Mouse (Mus musculus) MEL (cell line): ENCODE data around the gene 4933407L21Rik. TPM values are rescaled to one million over a fixed set of nuclear protein-coding genes. Genes with fewer than 3 reads are reported as not detected.

ENCODE experiments used
- DNase-seq: peaks from one replicate; pipeline ENCODE4 v3.0.0; 2011; ENCODE audit warnings: low read depth, low spot score
- H3K27ac ChIP-seq: 2 replicates; pipeline ENCODE4 v1.5.1; 2012; ENCODE audit warnings: low read depth, mild to moderate bottlenecking, control low read depth, low read length, moderate library complexity; ENCODE audit not compliant: control insufficient read depth
- H3K27me3 ChIP-seq, 2 experiments: fragments of 150-350 bp in 1 of 2; sonication (generic) in 1 of 2; 2 replicates each; pipeline ENCODE4 v1.6.1; 2012; ENCODE audit warnings: low read length in 2 of 2, mild to moderate bottlenecking in 2 of 2, improper control_type of control experiment in 1 of 2, moderate library complexity in 1 of 2; ENCODE audit not compliant: insufficient read depth in 2 of 2, control insufficient read depth in 1 of 2
- H3K36me3 ChIP-seq, 2 experiments: 2 replicates each; pipeline ENCODE4 v1.6.1; 2012 to 2014; ENCODE audit warnings: low read length in 2 of 2, improper control_type of control experiment in 1 of 2, inconsistent platforms in 1 of 2, mild to moderate bottlenecking in 1 of 2; ENCODE audit not compliant: insufficient read depth in 2 of 2, control insufficient read depth in 1 of 2
- H3K4me1 ChIP-seq, 2 experiments: fragments of 150-350 bp in 1 of 2; sonication (generic) in 1 of 2; 2 replicates each; pipeline ENCODE4 v1.6.1; 2012; ENCODE audit warnings: low read length in 2 of 2, improper control_type of control experiment in 1 of 2, mild to moderate bottlenecking in 1 of 2; ENCODE audit not compliant: insufficient read depth in 2 of 2, control insufficient read depth in 1 of 2
- H3K4me3 ChIP-seq, 2 experiments: fragments of 150-350 bp in 1 of 2; sonication (generic) in 1 of 2; 2 replicates each; pipeline ENCODE4 v1.5.1; 2012; ENCODE audit warnings: low read depth in 2 of 2, low read length in 2 of 2, mild to moderate bottlenecking in 2 of 2, moderate library complexity in 2 of 2, control low read depth in 1 of 2, improper control_type of control experiment in 1 of 2; ENCODE audit not compliant: control insufficient read depth in 1 of 2, insufficient read depth in 1 of 2
- H3K79me2 ChIP-seq: 2 replicates; pipeline ENCODE4 v1.6.1; 2012; ENCODE audit warnings: mild to moderate bottlenecking, low read length, moderate library complexity; ENCODE audit not compliant: control insufficient read depth, poor library complexity, insufficient read depth
- H3K9ac ChIP-seq: 2 replicates; pipeline ENCODE4 v1.6.1; 2012; ENCODE audit warnings: low read depth, mild to moderate bottlenecking, control low read depth, low read length, moderate library complexity; ENCODE audit not compliant: control insufficient read depth, poor library complexity, severe bottlenecking
- H3K9me3 ChIP-seq: fragments of 150-350 bp; sonication (generic); replicated peaks from 2 replicates; pipeline ENCODE4 v1.6.1; 2012; ENCODE audit warnings: mild to moderate bottlenecking, low read length, improper control_type of control experiment, moderate library complexity; ENCODE audit not compliant: insufficient read depth
- CHD2 ChIP-seq: IDR thresholded peaks from 2 replicates; pipeline ENCODE4 v1.6.1; 2011; ENCODE audit warnings: low read length, improper control_type of control experiment
- E2F4 ChIP-seq: IDR thresholded peaks from 2 replicates; pipeline ENCODE4 v1.6.1; 2011; ENCODE audit warnings: low read depth, low read length, improper control_type of control experiment, borderline replicate concordance
- ELF1 ChIP-seq: IDR thresholded peaks from 2 replicates; pipeline ENCODE4 v1.6.1; 2014; ENCODE audit warnings: low read depth, mild to moderate bottlenecking, inconsistent platforms, low read length, improper control_type of control experiment, moderate library complexity
- ETS1 ChIP-seq: IDR thresholded peaks from 2 replicates; pipeline ENCODE4 v1.6.1; 2012; ENCODE audit warnings: low read depth, mild to moderate bottlenecking, inconsistent platforms, low read length, improper control_type of control experiment, moderate library complexity
- GABPA ChIP-seq: IDR thresholded peaks from 2 replicates; pipeline ENCODE4 v1.6.1; 2012; ENCODE audit warnings: low read depth, mild to moderate bottlenecking, inconsistent platforms, low read length, improper control_type of control experiment, moderate library complexity
- GATA1 ChIP-seq: IDR thresholded peaks from 2 replicates; pipeline ENCODE4 v1.6.1; 2011; ENCODE audit warnings: low read depth, low read length, improper control_type of control experiment
- HCFC1 ChIP-seq: IDR thresholded peaks from 2 replicates; pipeline ENCODE4 v1.6.1; 2012; ENCODE audit warnings: low read depth, mild to moderate bottlenecking, inconsistent platforms, low read length, improper control_type of control experiment, moderate library complexity
- JUND ChIP-seq: IDR thresholded peaks from 2 replicates; pipeline ENCODE4 v1.6.1; 2011; ENCODE audit warnings: low read depth, mild to moderate bottlenecking, improper control_type of control experiment, low read length
- MAFK ChIP-seq: IDR thresholded peaks from 2 replicates; pipeline ENCODE4 v1.6.1; 2011; ENCODE audit warnings: low read depth, mild to moderate bottlenecking, low read length, improper control_type of control experiment, borderline replicate concordance
- MAZ ChIP-seq: IDR thresholded peaks from 2 replicates; pipeline ENCODE4 v1.6.1; 2012; ENCODE audit warnings: low read depth, mild to moderate bottlenecking, inconsistent platforms, low read length, improper control_type of control experiment
- MXI1 ChIP-seq: IDR thresholded peaks from 2 replicates; pipeline ENCODE4 v1.6.1; 2011; ENCODE audit warnings: mild to moderate bottlenecking, low read depth, low read length, improper control_type of control experiment
- NRF1 ChIP-seq: IDR thresholded peaks from 2 replicates; pipeline ENCODE4 v1.6.1; 2014; ENCODE audit warnings: low read depth, mild to moderate bottlenecking, inconsistent platforms, low read length, improper control_type of control experiment, moderate library complexity; ENCODE audit not compliant: poor library complexity, insufficient read depth, severe bottlenecking
- POLR2A ChIP-seq, 2 experiments: IDR thresholded peaks; 2 replicates each; pipeline ENCODE4 v1.6.1; 2011 to 2012; ENCODE audit warnings: low read length in 2 of 2, mild to moderate bottlenecking in 2 of 2, control low read depth in 1 of 2, improper control_type of control experiment in 1 of 2, low read depth in 1 of 2, moderate library complexity in 1 of 2; ENCODE audit not compliant: control insufficient read depth in 1 of 2, insufficient read depth in 1 of 2, poor library complexity in 1 of 2
- POLR2AphosphoS2 ChIP-seq: IDR thresholded peaks from 2 replicates; pipeline ENCODE4 v1.6.1; 2011; ENCODE audit warnings: low read length, improper control_type of control experiment
- RCOR1 ChIP-seq: IDR thresholded peaks from 2 replicates; pipeline ENCODE4 v1.6.1; 2012; ENCODE audit warnings: low read depth, mild to moderate bottlenecking, inconsistent platforms, low read length, improper control_type of control experiment
- SIN3A ChIP-seq: IDR thresholded peaks from 2 replicates; pipeline ENCODE4 v1.6.1; 2012; ENCODE audit warnings: low read length, improper control_type of control experiment, inconsistent platforms
- TCF12 ChIP-seq: IDR thresholded peaks from 2 replicates; pipeline ENCODE4 v1.6.1; 2014; ENCODE audit warnings: low read depth, mild to moderate bottlenecking, inconsistent platforms, low read length, improper control_type of control experiment, moderate library complexity
- USF1 ChIP-seq: IDR thresholded peaks from 2 replicates; pipeline ENCODE4 v1.6.1; 2014; ENCODE audit warnings: low read depth, mild to moderate bottlenecking, inconsistent platforms, low read length, improper control_type of control experiment, moderate library complexity
- ZC3H11A ChIP-seq: IDR thresholded peaks from 2 replicates; pipeline ENCODE4 v1.6.1; 2012; ENCODE audit warnings: low read depth, mild to moderate bottlenecking, inconsistent platforms, low read length, improper control_type of control experiment
- ZNF384 ChIP-seq: IDR thresholded peaks from 2 replicates; pipeline ENCODE4 v1.6.1; 2012; ENCODE audit warnings: low read depth, mild to moderate bottlenecking, inconsistent platforms, low read length, improper control_type of control experiment
- polyA plus RNA-seq, 2 experiments: library from polyadenylated mRNA; stranded (reverse) in 1 of 2; unstranded in 1 of 2; fragments of >175 nt in 1 of 2; fragments of >200 nt in 1 of 2; gene quantifications; 2 replicates each; pipeline versions ENCODE4 v1.2.1 to v1.2.4; 2012; ENCODE audit warnings: low replicate concordance in 2 of 2, low read depth in 1 of 2; ENCODE audit not compliant: insufficient read length in 2 of 2, insufficient read depth in 1 of 2, missing spikeins in 1 of 2
- total RNA-seq: library from RNA; depleted of rRNA; stranded (reverse); fragments of 300-350 nt; gene quantifications from 2 replicates; pipeline ENCODE4 v1.2.3, GENCODE M21; 2012

4933407L21Rik gene
- total and polyA plus RNA-seq, 3 experiments: not detected

- Histone ChIP-seq H3K79me2 (no peaks in the 10 kb centered on the region), H3K36me3 (no peaks in the 10 kb centered on the region), H3K4me3 (no peak overlapping the region), H3K27ac (no peak overlapping the region), H3K9me3 (no peaks in the 10 kb centered on the region), H3K4me1 (no peaks in the 10 kb centered on the region), H3K27me3 (peaks cover 2 to 6% of the 10 kb centered on the region in 2 experiments; a peak in 3 of 4 replicates), H3K9ac (no peak overlapping the region)
- DNase-seq: no peak
- TF ChIP-seq MAZ (no peak), MAFK (no peak), ZC3H11A (no peak), ELF1 (no peak), ETS1 (no peak), SIN3A (no peak), E2F4 (no peak), GABPA (no peak), NRF1 (no peak), POLR2AphosphoS2 (no peak), ZNF384 (no peak), TCF12 (no peak), RCOR1 (no peak)
Observed at GRCm38 (mm10) chr1:85922127-85922864, 6.0 kb upstream of the 4933407L21Rik start.

DNA sequence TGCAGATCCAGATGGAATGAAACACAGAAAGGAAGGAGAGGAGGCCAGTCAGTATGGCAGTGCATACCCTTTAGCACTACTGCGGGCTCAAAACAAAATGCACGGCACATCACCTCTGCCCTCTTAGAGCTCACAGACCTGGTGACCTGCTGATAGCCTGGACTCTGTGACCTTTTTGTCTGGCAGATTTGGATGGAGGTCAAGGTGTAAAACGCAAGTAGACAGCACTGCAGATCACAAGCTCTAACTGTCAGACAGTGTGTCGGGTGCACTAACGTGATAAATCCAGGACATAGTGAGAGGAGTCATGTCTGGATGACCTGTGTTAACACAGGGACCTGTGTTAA is 5.4 kb upstream of the 4933407L21Rik start:
- TF ChIP-seq ETS1: no peak

DNA sequence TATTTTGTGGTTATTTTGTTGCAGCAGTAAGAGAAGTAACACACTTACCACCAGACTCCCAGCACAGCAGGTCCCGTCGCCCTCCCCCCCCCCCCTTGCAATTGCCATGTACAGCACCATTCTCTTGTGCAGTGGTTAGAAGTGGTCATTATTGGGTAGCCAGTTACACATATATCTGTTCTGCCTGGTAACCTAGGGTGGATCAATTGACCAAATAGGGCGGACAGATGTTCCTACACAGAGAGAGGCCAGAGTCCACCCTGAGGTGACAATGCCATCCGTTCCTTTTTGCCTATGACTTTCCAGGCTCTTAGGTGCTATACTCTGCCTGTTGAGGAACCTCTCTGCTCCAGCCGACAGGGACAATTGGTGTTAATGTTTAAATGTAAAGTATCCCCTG is 3.1 kb upstream of the 4933407L21Rik start:
- Histone ChIP-seq H3K36me3 (no peaks in the 10 kb centered on the region), H3K27me3 (peaks cover 2 to 10% of the 10 kb centered on the region in 2 experiments), H3K4me3 (no peak overlapping the region), H3K9me3 (no peaks in the 10 kb centered on the region), H3K27ac (no peak overlapping the region), H3K4me1 (no peaks in the 10 kb centered on the region), H3K9ac (no peak overlapping the region), H3K79me2 (no peaks in the 10 kb centered on the region)
- TF ChIP-seq POLR2AphosphoS2 (no peak), HCFC1 (no peak), MAZ (no peak), E2F4 (no peak), MXI1 (no peak), GATA1 (no peak), POLR2A (IDR thresholded peaks at IDR 0.05; ENCODE audit: control insufficient read depth in 1 of 2, insufficient read depth in 1 of 2, low read depth in 1 of 2, low read length in 2 of 2, poor library complexity in 1 of 2) (no peak), USF1 (no peak), NRF1 (no peak), CHD2 (no peak), JUND (no peak)
- no peak for DNase-seq

More for the DNA sequence above, 5.4 kb upstream of the 4933407L21Rik start:
- no peaks in the 10 kb centered on the region for H3K36me3 ChIP-seq
- H3K9ac ChIP-seq: no peak overlapping the region
- no peaks in the 10 kb centered on the region for H3K9me3 ChIP-seq
- DNase-seq: no peak
- no peak overlapping the region for H3K27ac ChIP-seq
- H3K79me2 ChIP-seq: no peaks in the 10 kb centered on the region
- H3K27me3 ChIP-seq: peaks cover 2 to 8% of the 10 kb centered on the region in 2 experiments
- no peak overlapping the region for H3K4me3 ChIP-seq
- H3K4me1 ChIP-seq: no peaks in the 10 kb centered on the region
